Mouse (Mus musculus): Measurements from ENCODE around the gene 1700123O20Rik. TPM values are rescaled to one million over a fixed set of nuclear protein-coding genes. Genes with fewer than 3 reads are reported as not detected.

1700123O20Rik gene
- total and polyA plus RNA-seq, 3 experiments, result 10.1 to 45.2 (median 34.1) TPM

DNA sequence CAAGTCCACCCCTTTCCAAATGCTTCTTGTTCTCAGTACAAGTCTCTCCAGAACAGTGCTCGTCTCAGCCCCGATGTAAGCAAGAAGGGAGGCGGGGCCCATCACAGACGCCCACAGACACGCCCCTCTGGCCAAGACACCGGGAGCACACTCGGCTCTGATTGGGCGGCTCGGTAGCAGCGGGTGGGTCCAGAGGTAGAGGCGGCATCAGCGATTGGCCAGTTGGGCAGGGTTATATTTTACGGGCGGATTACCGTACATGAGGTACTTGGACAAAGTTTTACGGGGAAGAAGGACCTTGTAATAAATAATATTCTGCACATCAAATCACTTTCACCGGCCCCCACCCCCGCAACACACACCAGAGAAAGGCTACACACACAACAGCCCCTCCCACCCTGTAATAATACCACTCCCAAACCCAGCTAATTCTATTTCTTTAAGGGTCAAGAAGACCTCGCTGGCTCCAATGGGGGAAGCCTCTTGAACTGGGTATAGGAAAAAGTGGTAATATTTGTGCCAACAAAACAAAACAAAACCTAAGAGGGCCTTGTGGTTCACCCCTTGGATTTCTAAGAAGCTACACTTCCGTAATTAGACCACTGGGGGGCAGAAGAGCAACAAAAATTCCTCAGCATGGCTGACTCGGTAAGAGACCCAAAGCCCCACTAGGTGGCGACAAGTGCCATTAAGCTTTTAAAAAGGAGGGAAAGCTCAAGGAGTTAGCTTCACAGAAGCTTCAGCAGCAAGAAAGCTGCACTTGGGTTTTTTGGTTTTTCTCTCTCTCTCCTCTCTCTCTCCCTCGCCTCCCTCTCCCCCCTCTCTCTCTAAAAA lies 35.2 kb upstream of the 1700123O20Rik start:
- no peak for ATAC-seq (ENCODE audit: extremely low read depth, insufficient number of reproducible peaks, low FRiP score, poor library complexity, severe bottlenecking)
- peaks cover 86% of the 10 kb centered on the region for H3K36me3 ChIP-seq (replicated peaks)
- no peak for TF ChIP-seq POLR2AphosphoS5 (IDR thresholded peaks at IDR 0.05; ENCODE audit: insufficient replicate concordance, low read depth, low read length)
- no peak for TF ChIP-seq GATA1 (IDR thresholded peaks at IDR 0.05; ENCODE audit: borderline replicate concordance, low read length)
- no peak for TF ChIP-seq TAL1 (conservative IDR thresholded peaks at IDR 0.05; ENCODE audit: low read depth, low read length)
- TF ChIP-seq GATA2 (IDR thresholded peaks at IDR 0.05; ENCODE audit: borderline replicate concordance, low read depth, low read length), result no peak
- TF ChIP-seq CTCF (IDR thresholded peaks at IDR 0.05; ENCODE audit: low read depth, low read length), result peak; percentile 73
- peak; percentile 52 for DNase-seq (ENCODE audit: low spot score)
- H3K4me1 ChIP-seq (ENCODE audit: insufficient read depth, low read depth, low read length), result peaks cover 74% of the 10 kb centered on the region
- H3K9me3 ChIP-seq (replicated peaks), result no peaks in the 10 kb centered on the region
- no peak overlapping the region for H3K4me3 ChIP-seq (ENCODE audit: low read depth, low read length)
- no peaks in the 10 kb centered on the region; the same call in 1 of the 2 replicates for H3K27me3 ChIP-seq (ENCODE audit: insufficient read depth, low read length)

DNA sequence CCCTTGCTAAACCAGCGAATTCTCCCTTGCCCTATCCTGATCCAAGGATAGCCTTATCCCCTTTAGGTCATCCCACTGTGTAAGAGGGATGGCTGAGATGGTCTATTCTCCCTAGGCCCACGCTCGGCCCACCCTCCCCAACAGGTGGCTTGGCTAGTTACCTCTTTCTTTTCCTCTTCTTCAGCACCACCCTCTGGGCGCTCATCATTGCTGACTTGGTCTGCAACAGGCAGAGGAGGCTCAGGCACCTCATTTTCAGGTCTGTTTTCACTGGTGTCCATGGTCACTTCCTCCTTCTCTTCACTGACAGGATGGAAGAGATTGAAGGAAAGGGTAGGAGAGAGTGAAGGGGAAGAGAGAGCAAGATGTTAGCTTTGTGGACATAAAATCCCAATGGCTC lies 34.5 kb upstream of the 1700123O20Rik start:
- TF ChIP-seq GATA2 (IDR thresholded peaks at IDR 0.05; ENCODE audit: borderline replicate concordance, low read depth, low read length), result no peak
- no peak for TF ChIP-seq POLR2AphosphoS5 (IDR thresholded peaks at IDR 0.05; ENCODE audit: insufficient replicate concordance, low read depth, low read length)
- TF ChIP-seq TAL1 (conservative IDR thresholded peaks at IDR 0.05; ENCODE audit: low read depth, low read length), result no peak
- no peak for TF ChIP-seq CTCF (IDR thresholded peaks at IDR 0.05; ENCODE audit: low read depth, low read length)
- TF ChIP-seq GATA1 (IDR thresholded peaks at IDR 0.05; ENCODE audit: borderline replicate concordance, low read length), result no peak
- H3K36me3 ChIP-seq (replicated peaks), result peaks cover 86% of the 10 kb centered on the region
- ATAC-seq (ENCODE audit: extremely low read depth, insufficient number of reproducible peaks, low FRiP score, poor library complexity, severe bottlenecking) (no peak), DNase-seq (ENCODE audit: low spot score) (no peak)
- H3K4me1 ChIP-seq (ENCODE audit: insufficient read depth, low read depth, low read length), result peaks cover 68% of the 10 kb centered on the region
- H3K27me3 ChIP-seq (ENCODE audit: insufficient read depth, low read length), result no peaks in the 10 kb centered on the region; the same call in 1 of the 2 replicates
- no peak overlapping the region; the same call in 1 of the 2 replicates for H3K4me3 ChIP-seq (ENCODE audit: low read depth, low read length)
- no peaks in the 10 kb centered on the region for H3K9me3 ChIP-seq (replicated peaks)

GRCm38 (mm10) chr14:54652787-54653186 lies 33.2 kb upstream of the 1700123O20Rik start:
- DNase-seq (ENCODE audit: low spot score) (no peak), ATAC-seq (ENCODE audit: extremely low read depth, insufficient number of reproducible peaks, low FRiP score, poor library complexity, severe bottlenecking) (no peak)
- peak overlapping the region; percentile 74 for H3K4me3 ChIP-seq (ENCODE audit: low read depth, low read length)
- no peak for TF ChIP-seq GATA2 (IDR thresholded peaks at IDR 0.05; ENCODE audit: borderline replicate concordance, low read depth, low read length)
- no peak for TF ChIP-seq CTCF (IDR thresholded peaks at IDR 0.05; ENCODE audit: low read depth, low read length)
- no peak for TF ChIP-seq GATA1 (IDR thresholded peaks at IDR 0.05; ENCODE audit: borderline replicate concordance, low read length)
- TF ChIP-seq POLR2AphosphoS5 (IDR thresholded peaks at IDR 0.05; ENCODE audit: insufficient replicate concordance, low read depth, low read length), result no peak
- no peak for TF ChIP-seq TAL1 (conservative IDR thresholded peaks at IDR 0.05; ENCODE audit: low read depth, low read length)
- H3K4me1 ChIP-seq (ENCODE audit: insufficient read depth, low read depth, low read length), result peaks cover 59% of the 10 kb centered on the region
- H3K27me3 ChIP-seq (ENCODE audit: insufficient read depth, low read length), result no peaks in the 10 kb centered on the region
- H3K9me3 ChIP-seq (replicated peaks), result no peaks in the 10 kb centered on the region
- peaks cover 86% of the 10 kb centered on the region for H3K36me3 ChIP-seq (replicated peaks)

- peaks cover 86% of the 10 kb centered on the region for H3K36me3 ChIP-seq (replicated peaks)
- peak; percentile 95 for ATAC-seq (ENCODE audit: extremely low read depth, insufficient number of reproducible peaks, low FRiP score, poor library complexity, severe bottlenecking)
Observed at GRCm38 (mm10) chr14:54653496-54653895, 32.5 kb upstream of the 1700123O20Rik start.

GRCm38 (mm10) chr14:54660009-54660408 lies 26.0 kb upstream of the 1700123O20Rik start:
- Histone ChIP-seq H3K27me3 (ENCODE audit: insufficient read depth, low read length) (no peaks in the 10 kb centered on the region), H3K9me3 (replicated peaks) (no peaks in the 10 kb centered on the region), H3K36me3 (replicated peaks) (peaks cover 95% of the 10 kb centered on the region), H3K4me1 (ENCODE audit: insufficient read depth, low read depth, low read length) (0 out of 2 replicates have a peak, but pooled peaks cover 2% of the 10 kb centered on the region), H3K4me3 (ENCODE audit: low read depth, low read length) (no peak overlapping the region)
- no peak for DNase-seq (ENCODE audit: low spot score)
- ATAC-seq (ENCODE audit: extremely low read depth, insufficient number of reproducible peaks, low FRiP score, poor library complexity, severe bottlenecking), result no peak
- no peak for TF ChIP-seq GATA2 (IDR thresholded peaks at IDR 0.05; ENCODE audit: borderline replicate concordance, low read depth, low read length)
- 0 out of 2 replicates have a peak, but pooled peaks have one; percentile 9 for TF ChIP-seq CTCF (IDR thresholded peaks at IDR 0.05; ENCODE audit: low read depth, low read length)
- TF ChIP-seq GATA1 (IDR thresholded peaks at IDR 0.05; ENCODE audit: borderline replicate concordance, low read length), result no peak

More at GRCm38 (mm10) chr14:54653496-54653895, 32.5 kb upstream of the 1700123O20Rik start:
- Histone ChIP-seq H3K9me3 (replicated peaks) (no peaks in the 10 kb centered on the region), H3K27me3 (ENCODE audit: insufficient read depth, low read length) (no peaks in the 10 kb centered on the region), H3K4me1 (ENCODE audit: insufficient read depth, low read depth, low read length) (peaks cover 52% of the 10 kb centered on the region), H3K4me3 (ENCODE audit: low read depth, low read length) (peak overlapping the region; percentile 74)
- TF ChIP-seq TAL1 (conservative IDR thresholded peaks at IDR 0.05; ENCODE audit: low read depth, low read length) (no peak), GATA2 (IDR thresholded peaks at IDR 0.05; ENCODE audit: borderline replicate concordance, low read depth, low read length) (no peak), POLR2AphosphoS5 (IDR thresholded peaks at IDR 0.05; ENCODE audit: insufficient replicate concordance, low read depth, low read length) (no peak), CTCF (IDR thresholded peaks at IDR 0.05; ENCODE audit: low read depth, low read length) (no peak)
- peak; percentile 83 for DNase-seq (ENCODE audit: low spot score)

GRCm38 (mm10) chr14:54664477-54665222 lies 21.4 kb upstream of the 1700123O20Rik start:
- ATAC-seq (ENCODE audit: extremely low read depth, insufficient number of reproducible peaks, low FRiP score, poor library complexity, severe bottlenecking) (no peak), DNase-seq (ENCODE audit: low spot score) (no peak)
- H3K9me3 ChIP-seq (replicated peaks), result no peaks in the 10 kb centered on the region
- no peak overlapping the region for H3K4me3 ChIP-seq (ENCODE audit: low read depth, low read length)
- no peaks in the 10 kb centered on the region for H3K27me3 ChIP-seq (ENCODE audit: insufficient read depth, low read length)
- H3K4me1 ChIP-seq (ENCODE audit: insufficient read depth, low read depth, low read length), result no peaks in the 10 kb centered on the region
- TF ChIP-seq TAL1 (conservative IDR thresholded peaks at IDR 0.05; ENCODE audit: low read depth, low read length) (no peak), GATA1 (IDR thresholded peaks at IDR 0.05; ENCODE audit: borderline replicate concordance, low read length) (no peak), POLR2AphosphoS5 (IDR thresholded peaks at IDR 0.05; ENCODE audit: insufficient replicate concordance, low read depth, low read length) (no peak), GATA2 (IDR thresholded peaks at IDR 0.05; ENCODE audit: borderline replicate concordance, low read depth, low read length) (no peak), CTCF (IDR thresholded peaks at IDR 0.05; ENCODE audit: low read depth, low read length) (no peak)
- peaks cover 95% of the 10 kb centered on the region for H3K36me3 ChIP-seq (replicated peaks)
